Mouse (Mus musculus) induced T-regulatory cell, adult 2 months (primary cell): ENCODE results near the gene 2210408I21Rik.
"Not testable (repeated sequence)": the region's sequence is repeated elsewhere in the genome, so short reads cannot be mapped to it uniquely, and the experiment has no call there.

Experiments
- DNase-seq: peaks from one replicate; pipeline ENCODE4 v3.0.0-alpha.2; 2012; ENCODE audit warnings: low read depth

Gene 2210408I21Rik

GRCm38 (mm10) chr13:77134931-77135620 is at the start of gene 2210408I21Rik, which contains the start of gene Slf1:
TSS of gene 2210408I21Rik (plus strand) at chr13:77135540.
TSS of gene Slf1 (minus strand) at chr13:77135473.
- peak; percentile 89 for DNase-seq

GRCm38 (mm10) chr13:77092876-77093275 is 42.5 kb upstream of the 2210408I21Rik start:
- not testable (repeated sequence) for DNase-seq

DNA sequence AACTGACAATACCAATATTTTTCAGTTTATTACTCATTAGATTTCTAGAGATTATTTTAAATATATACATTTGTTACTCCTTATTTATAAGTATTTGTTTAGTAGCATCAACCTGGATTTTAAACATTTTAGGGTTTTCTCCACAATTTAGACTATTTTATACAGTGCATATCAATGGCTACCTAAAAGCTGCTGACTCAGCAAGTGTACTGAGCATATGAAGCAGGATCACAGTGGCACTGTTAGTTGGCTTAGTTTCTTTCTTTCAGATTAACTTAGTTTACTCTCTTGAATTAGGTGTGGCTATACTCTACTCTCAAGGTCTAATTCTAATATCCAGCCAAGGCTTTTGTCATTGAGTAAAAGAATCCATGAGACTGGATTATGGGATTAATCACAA is 27.6 kb upstream of the 2210408I21Rik start:
- DNase-seq = no peak

GRCm38 (mm10) chr13:77118695-77119094 is 16.6 kb upstream of the 2210408I21Rik start:
- DNase-seq = no peak

DNA sequence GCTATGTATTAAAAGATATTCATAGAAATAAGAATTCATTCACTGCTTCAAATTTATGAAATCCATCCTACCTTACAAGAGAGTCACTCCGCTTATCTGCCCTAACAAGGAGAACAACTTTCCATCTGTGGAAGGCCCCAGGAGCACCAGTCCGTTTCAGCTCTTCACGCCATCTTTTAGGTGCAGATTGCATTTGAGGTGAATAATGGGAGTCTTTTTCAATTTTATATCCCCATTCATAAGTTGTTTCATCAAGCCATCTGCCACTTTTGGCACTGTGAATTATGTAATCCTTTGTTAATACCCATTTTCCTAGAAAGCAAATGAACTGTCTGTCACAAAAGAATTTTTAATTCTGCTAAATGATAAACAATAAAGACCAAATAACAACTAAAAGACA is 10.2 kb upstream of the 2210408I21Rik start:
- no peak for DNase-seq

- no peak for DNase-seq
These were observed 7.1 kb upstream of the 2210408I21Rik start for GRCm38 (mm10) chr13:77128240-77128639.

DNA sequence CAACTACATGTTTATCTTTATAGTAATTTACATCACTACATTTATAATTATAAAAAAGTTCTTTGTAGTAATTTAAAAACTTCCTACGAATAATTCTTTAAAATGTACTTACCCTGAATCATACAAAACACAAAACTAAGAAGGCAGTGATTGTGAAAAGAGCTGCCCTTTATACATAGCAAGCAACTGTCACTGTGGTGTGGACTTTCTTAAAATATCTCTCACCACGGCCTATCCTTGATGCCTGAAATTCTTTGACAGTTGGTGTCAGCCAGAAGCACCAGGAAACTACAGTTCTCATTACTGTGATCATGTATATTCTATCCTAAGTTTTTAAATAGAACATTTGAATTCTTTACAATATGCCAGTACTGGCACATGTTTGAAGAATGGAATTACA is 4.2 kb upstream of the 2210408I21Rik start:
- DNase-seq = no peak

DNA sequence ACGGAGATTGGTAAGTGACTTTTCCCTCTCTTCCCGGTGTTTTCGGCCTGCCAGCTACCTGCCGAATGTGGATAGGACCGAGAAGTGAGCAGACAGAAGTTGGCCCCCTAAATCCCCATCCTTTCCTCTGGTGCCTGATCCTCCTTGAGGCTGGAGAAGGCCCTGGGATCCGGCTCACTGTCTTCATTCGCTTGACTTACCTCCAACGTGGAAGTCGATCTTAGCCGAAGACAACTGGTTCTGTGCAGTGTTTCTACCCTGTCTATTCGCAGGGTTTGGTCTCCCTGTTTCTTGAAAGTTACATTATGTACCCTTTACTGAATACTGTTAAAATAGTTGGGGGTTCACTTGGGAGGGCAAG is 261 bp downstream of the 2210408I21Rik start:
- no peak for DNase-seq

GRCm38 (mm10) chr13:77140890-77141289 is 5.5 kb downstream of the 2210408I21Rik start:
- no peak for DNase-seq

- DNase-seq = no peak
These were observed 42.6 kb downstream of the 2210408I21Rik start for GRCm38 (mm10) chr13:77177931-77178330.

- no peak for DNase-seq
These were observed 55.3 kb downstream of the 2210408I21Rik start for GRCm38 (mm10) chr13:77190606-77191005.

- DNase-seq = no peak
These were observed 56.9 kb downstream of the 2210408I21Rik start for GRCm38 (mm10) chr13:77192201-77192600.

- DNase-seq = no peak
These were observed 73.6 kb downstream of the 2210408I21Rik start for GRCm38 (mm10) chr13:77208764-77209418.

DNA sequence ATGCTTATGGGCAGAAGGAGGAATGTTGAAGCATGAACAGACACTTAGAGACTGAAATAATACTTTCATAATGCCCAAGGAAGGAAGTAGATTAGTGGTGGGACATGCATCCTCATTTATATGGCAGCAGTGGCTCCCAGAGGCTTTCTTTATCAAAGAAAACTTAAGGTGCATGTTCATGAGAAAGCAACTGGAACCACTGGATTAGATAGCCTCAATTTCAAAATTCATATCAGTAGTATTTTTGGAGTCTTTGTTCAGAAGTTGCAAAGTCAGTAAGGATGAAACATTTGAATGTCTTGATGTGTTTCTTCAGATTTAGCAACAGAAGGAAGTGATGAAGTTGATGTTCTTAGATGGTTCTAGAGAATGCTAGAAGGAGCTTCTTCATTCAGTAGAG is 77.9 kb downstream of the 2210408I21Rik start:
- DNase-seq = no peak

- peak; percentile 3 for DNase-seq
These were observed 80.1 kb downstream of the 2210408I21Rik start for GRCm38 (mm10) chr13:77215460-77215859.

DNA sequence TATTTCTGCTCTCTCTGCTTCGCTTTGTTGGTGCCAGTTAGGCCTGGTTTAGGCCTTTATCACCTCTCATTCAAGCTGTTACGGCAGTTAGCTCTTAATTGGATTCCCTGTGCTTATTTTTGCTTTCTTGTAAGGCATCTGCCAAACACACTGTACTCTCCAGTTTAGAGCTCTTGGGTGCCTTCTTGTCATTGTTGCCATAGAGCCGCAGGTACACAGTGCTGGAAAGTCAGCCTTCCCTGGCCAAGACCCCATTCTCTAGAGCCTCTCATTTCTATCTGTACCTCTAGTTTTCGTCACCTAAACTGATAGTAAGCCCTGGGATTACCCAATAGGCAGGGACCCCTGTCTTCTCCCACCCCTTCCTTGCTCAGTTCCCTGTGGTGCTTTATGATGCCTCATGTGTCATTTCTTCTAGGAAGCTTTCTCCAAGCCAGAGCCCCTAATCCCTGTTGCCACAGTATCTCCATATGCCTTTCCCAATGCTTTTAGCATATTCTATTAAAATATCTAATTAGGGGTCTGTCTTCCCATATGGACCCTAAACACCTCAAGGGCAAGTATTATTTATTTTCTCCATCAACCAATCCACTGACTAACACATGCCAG is 82.4 kb downstream of the 2210408I21Rik start:
- no peak for DNase-seq

DNA sequence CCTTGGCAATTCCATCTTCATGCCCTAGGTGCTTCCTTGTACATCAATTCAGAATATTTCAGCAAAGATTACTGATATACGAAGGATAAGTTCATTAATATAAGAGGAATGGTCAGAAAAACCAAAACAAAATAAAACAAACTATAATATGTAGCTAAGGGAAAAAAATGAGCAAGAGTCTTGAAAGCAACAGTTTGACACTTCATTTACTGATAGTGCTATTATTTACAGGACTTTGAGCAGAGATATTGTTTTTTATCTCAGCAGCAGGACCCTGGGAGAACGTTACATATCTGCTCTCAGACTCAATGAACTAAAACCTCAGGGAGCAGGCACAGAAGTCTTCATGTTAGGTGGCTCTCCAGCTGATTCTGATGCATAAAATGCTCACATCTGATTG is 85.7 kb downstream of the 2210408I21Rik start:
- DNase-seq = no peak

DNA sequence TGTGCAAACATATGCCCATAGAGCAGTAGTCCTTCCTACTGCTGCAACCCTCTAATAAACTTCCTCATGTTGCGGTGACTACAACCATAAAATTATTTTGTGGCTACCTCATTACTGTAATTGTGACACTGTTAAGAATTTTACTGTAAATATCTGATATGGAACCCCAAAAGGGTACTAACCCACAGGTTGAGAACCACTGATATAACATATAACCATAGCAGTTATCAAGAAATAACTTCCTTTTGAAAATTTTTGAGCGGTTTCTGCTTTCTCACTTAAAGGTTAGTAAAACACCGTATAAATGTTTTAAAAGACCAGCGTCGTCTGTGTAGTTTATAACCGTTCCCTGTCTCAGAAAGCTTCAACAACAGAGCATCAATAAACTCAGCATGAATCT is 121.2 kb downstream of the 2210408I21Rik start:
- DNase-seq = no peak

GRCm38 (mm10) chr13:77262715-77263338 is 127.5 kb downstream of the 2210408I21Rik start:
- DNase-seq = no peak

- no peak for DNase-seq
These were observed 128.2 kb downstream of the 2210408I21Rik start for GRCm38 (mm10) chr13:77263400-77264179.

DNA sequence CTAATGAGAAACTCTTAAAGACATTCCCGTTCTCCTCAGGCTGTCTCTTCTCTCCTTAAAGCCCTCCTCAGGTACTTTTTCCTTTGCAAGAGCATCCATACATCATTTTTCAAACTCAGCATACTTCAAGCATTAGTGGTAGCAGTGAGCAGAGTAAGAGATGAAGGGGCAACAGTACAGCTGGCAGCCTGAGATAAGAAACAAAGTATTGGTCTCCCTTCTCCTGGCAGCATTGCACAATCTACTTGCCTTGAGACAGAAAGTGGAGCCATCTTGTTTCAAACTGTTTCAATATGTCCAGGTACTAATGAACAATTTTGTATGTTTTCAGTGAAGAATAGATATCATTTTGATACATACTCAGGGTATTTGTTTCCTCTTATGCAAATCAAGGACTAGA is 129.1 kb downstream of the 2210408I21Rik start:
- no peak for DNase-seq

- DNase-seq = no peak
These were observed 139.9 kb downstream of the 2210408I21Rik start for GRCm38 (mm10) chr13:77275172-77275747.
